Mouse (Mus musculus) limb, embryonic 13.5 days (tissue): Measurements from ENCODE around the gene Susd6. TPM values are rescaled to one million over a fixed set of nuclear protein-coding genes. Genes with fewer than 3 reads are reported as not detected.

Experiments used
- ATAC-seq: fragments of 200-750 bp; cut with Nextera tagmentation; 2 replicates; pipeline ENCODE4 v1.8.0; 2017; ENCODE audit warnings: low read depth, moderate number of reproducible peaks, moderate TSS enrichment; ENCODE audit not compliant: low FRiP score
- H3K27ac ChIP-seq: fragments of 300-500 bp; sonication (generic); 2 replicates; pipeline ENCODE4 v1.5.1; 2015; ENCODE audit warnings: inconsistent platforms, mild to moderate bottlenecking, moderate library complexity
- H3K27me3 ChIP-seq: fragments of 300-500 bp; sonication (generic); 2 replicates; pipeline ENCODE4 v1.6.1; 2015; ENCODE audit warnings: mild to moderate bottlenecking, inconsistent platforms
- H3K36me3 ChIP-seq: fragments of 300-500 bp; sonication (generic); 2 replicates; pipeline ENCODE4 v1.6.1; 2015; ENCODE audit warnings: inconsistent platforms, mild to moderate bottlenecking, moderate library complexity
- H3K4me1 ChIP-seq: fragments of 300-500 bp; sonication (generic); 2 replicates; pipeline ENCODE4 v1.6.1; 2015; ENCODE audit warnings: inconsistent platforms
- H3K4me2 ChIP-seq: fragments of 300-500 bp; sonication (generic); replicated peaks from 2 replicates; pipeline ENCODE4 v1.6.1; 2015; ENCODE audit warnings: inconsistent platforms, mild to moderate bottlenecking, moderate library complexity
- H3K4me3 ChIP-seq: fragments of 300-500 bp; sonication (generic); 2 replicates; pipeline ENCODE4 v1.5.1; 2015; ENCODE audit warnings: moderate library complexity, mild to moderate bottlenecking, inconsistent platforms
- H3K9ac ChIP-seq: fragments of 300-500 bp; sonication (generic); 2 replicates; pipeline ENCODE4 v1.6.1; 2015; ENCODE audit warnings: mild to moderate bottlenecking, inconsistent platforms
- H3K9me3 ChIP-seq: fragments of 300-500 bp; sonication (generic); 2 replicates; pipeline ENCODE4 v1.6.1; 2016; ENCODE audit warnings: inconsistent platforms
- WGBS: fragments of 180-500 bp; shearing (Covaris S2); methylation state at CpG from one replicate; pipeline ENCODE4 v1.1.7; 2015; 5-methylcytosine and 5-hydroxymethylcytosine counted together
- polyA plus RNA-seq: library from polyadenylated mRNA; unstranded; fragments of >200 nt; fragmentation: Nextera tagmentation; extraction: Ambion mirVana; gene quantifications from 2 replicates; pipeline ENCODE4 v1.2.1, GENCODE M21; 2015

The Susd6 gene
- polyA plus RNA-seq, 1 experiment from 2014 or later, result 15.7 TPM

DNA sequence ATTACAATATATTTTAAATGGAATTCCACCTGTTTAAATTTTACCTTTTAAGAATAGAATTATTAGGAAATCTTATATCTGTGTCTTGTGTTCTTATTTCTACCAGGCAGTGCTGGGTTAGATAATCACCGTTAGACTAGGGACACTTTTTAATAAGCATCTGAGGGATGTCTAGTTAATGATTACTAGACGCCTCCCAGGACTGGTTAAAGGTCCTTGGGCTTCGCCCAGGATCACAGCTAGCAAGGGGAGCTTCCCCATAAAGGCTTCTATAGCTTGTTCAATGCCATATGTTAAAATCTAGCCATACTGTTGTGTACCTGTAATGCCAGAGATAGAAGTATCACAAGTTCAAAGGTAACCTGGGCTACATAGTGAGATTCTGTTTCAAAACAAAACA is 138.6 kb downstream of the Susd6 start:
- 80% methylated on average over 3 of the region's 3 CpGs for WGBS
- Histone ChIP-seq H3K27me3 (no peaks in the 10 kb centered on the region), H3K9me3 (no peaks in the 10 kb centered on the region), H3K4me1 (no peaks in the 10 kb centered on the region), H3K4me3 (no peak overlapping the region), H3K27ac (no peak overlapping the region), H3K36me3 (no peaks in the 10 kb centered on the region), H3K9ac (no peak overlapping the region), H3K4me2 (no peak overlapping the region)
- no peak for ATAC-seq

DNA sequence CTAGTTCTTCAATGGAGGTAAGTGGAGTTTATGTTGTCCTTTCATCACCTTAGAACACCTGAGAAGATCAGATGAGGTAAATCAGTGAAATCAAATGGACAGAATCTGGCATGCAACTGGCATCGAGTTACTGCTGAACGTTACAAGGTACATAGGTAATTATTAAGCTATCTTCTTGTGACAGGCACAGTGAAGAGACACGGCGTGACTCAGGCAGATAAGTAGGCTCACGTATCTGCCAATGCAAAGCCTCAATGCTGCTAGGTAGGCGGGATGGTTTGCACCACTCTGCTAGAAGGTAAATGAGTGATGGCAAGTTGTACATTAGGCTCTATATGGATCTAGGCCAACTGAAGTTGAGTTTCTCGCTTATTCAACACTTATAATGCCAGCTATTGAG is 139.8 kb downstream of the Susd6 start:
- no peak for ATAC-seq
- no peaks in the 10 kb centered on the region for H3K27me3 ChIP-seq
- H3K9me3 ChIP-seq, result no peaks in the 10 kb centered on the region
- H3K4me3 ChIP-seq, result no peak overlapping the region
- no peak overlapping the region for H3K4me2 ChIP-seq
- 86% methylated on average over 7 of the region's 7 CpGs for WGBS
- H3K4me1 ChIP-seq, result no peaks in the 10 kb centered on the region
- H3K27ac ChIP-seq, result no peak overlapping the region
- H3K9ac ChIP-seq, result no peak overlapping the region
- H3K36me3 ChIP-seq, result no peaks in the 10 kb centered on the region

Other genes starting within 250 kb of the Susd6 start
- gene Slc39a9, start 146.6 kb upstream of the Susd6 start, polyA plus RNA-seq, result 21.8 and 26.5 TPM in 2 replicates
- 334 and 368 TPM in 2 replicates for gene Erh, start 146.2 kb upstream of the Susd6 start, polyA plus RNA-seq
- 0.10 and 0.11 TPM in 2 replicates for gene Plekhd1, start 97.9 kb upstream of the Susd6 start, polyA plus RNA-seq
- 0.06 and 0.14 TPM in 2 replicates for gene Ccdc177, start 29.8 kb upstream of the Susd6 start, polyA plus RNA-seq
- 605 and 669 TPM in 2 replicates for gene Srsf5, start 155.0 kb downstream of the Susd6 start, polyA plus RNA-seq
- 0.91 and 1.1 TPM in 2 replicates for gene Slc10a1, start 178.2 kb downstream of the Susd6 start, polyA plus RNA-seq
- 7.7 and 8.6 TPM in 2 replicates for gene Smoc1, start 236.3 kb downstream of the Susd6 start, polyA plus RNA-seq